Mouse (Mus musculus) G1E-ER4 (cell line): Measurements from ENCODE around the gene Slc1a2. TPM values are rescaled to one million over a fixed set of nuclear protein-coding genes. Genes with fewer than 3 reads are reported as not detected.

ENCODE experiments used
- GATA1 ChIP-seq: IDR thresholded peaks from one replicate; pipeline ENCODE4 v1.8.0; 2012; ENCODE audit warnings: low read length, inconsistent platforms
- polyA plus RNA-seq: library from polyadenylated mRNA; stranded (reverse); fragments of >175 nt; gene quantifications from 2 replicates; pipeline ENCODE4 v1.2.3, GENCODE M21; 2012

Gene Slc1a2
- polyA plus RNA-seq, 1 experiment: not detected

DNA sequence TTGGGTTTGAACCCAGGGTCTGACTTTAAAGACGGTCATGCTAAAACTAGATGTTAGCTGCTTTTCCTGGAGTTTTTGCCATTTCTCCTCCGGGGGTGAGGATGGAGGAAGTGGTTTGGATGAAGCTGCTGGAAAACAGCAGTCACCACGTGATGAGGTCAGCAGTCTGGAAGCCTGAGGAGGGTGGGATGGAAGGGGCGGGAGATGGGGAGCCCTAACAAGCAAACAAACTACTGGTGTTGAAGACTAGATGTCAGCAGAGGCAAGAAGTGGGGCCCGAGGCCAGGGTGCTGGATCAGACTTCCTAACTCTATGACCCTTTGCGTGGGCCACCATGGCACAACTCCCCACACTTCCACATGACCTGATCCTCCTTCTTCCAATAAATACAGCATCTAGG, 146.8 kb downstream of the Slc1a2 start:
- no peak for TF ChIP-seq GATA1

DNA sequence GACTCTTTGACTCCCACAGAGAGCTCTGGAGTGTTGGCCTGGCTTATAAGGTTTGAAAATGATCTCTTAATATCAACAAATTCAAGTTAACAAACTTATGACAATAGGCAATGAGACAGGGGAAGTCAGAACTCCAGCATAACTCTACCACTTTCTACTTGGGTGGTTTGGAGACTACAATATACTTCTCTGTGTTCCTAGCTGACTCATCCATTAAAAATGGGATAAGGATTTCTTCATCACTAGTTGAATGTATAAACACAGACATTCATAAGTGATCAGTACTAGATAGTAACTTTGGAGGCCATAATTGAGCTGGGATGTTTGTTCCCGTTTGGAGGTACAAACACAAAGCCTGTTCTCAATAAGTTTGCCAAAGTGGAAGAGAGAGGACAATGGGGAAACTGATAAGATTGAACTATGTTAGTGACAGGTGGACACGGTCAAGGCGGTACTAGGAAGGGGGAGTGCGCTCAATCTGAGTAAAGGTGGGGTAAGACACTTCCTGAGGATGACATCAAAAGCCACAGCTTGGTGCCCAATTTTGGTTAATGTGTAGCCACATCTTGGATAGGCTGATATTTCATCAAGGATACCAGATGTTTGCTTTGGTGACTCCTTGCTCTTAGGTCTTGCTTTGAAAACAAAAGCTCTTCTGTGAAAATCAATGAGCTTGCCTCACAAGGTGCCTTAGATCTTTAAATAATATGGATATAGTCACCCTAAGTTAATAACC, 147.5 kb downstream of the Slc1a2 start:
- no peak for TF ChIP-seq GATA1

- no peak for TF ChIP-seq GATA1
These were observed 149.2 kb downstream of the Slc1a2 start for GRCm38 (mm10) chr2:102807633-102808032.

- no peak for TF ChIP-seq GATA1
These were observed 151.0 kb downstream of the Slc1a2 start for GRCm38 (mm10) chr2:102809436-102809835.

DNA sequence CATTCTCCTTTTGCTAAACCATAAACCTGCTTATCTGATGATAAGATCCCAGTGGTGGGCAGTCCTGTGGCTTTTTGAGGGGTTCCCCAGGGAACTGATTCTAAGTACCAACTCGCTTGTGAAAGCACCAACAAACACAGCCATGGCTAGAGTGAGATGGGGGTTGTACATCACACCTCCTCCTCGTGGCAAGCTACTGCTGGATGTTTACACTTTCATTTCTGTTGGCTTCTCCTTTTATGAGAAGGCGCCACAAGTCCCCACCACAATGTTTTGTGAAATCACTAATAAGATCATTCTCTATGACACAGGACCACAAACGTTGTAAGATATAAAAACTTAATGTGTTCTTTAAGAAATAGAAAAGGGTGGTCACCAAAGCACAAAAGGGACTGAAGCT, 154.3 kb downstream of the Slc1a2 start:
- TF ChIP-seq GATA1: no peak

- no peak for TF ChIP-seq GATA1
These were observed 156.9 kb downstream of the Slc1a2 start for GRCm38 (mm10) chr2:102815289-102815809.

DNA sequence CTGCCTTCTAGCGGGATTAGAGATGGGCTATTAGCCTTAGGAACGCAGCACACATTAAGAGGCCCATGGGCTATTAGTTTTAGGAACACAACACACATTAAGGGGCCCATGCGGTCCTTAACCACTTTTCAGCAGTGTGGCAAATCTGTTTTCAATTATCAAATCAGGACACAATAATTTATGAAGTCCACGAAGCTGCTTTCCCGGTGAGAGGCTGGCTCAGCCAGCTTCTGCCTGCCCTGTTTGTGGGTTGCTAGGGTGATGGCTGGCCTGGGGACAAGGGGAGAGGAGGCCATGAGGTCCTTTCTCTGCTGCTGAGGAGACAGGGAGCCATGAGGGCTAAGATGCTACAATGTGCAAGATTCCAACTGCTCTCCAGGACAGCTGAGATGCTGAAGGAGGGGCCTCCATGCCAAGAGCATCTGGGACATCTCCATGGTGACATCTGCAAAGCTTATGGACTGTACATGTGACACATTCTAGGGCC, 161.8 kb downstream of the Slc1a2 start:
- no peak for TF ChIP-seq GATA1

DNA sequence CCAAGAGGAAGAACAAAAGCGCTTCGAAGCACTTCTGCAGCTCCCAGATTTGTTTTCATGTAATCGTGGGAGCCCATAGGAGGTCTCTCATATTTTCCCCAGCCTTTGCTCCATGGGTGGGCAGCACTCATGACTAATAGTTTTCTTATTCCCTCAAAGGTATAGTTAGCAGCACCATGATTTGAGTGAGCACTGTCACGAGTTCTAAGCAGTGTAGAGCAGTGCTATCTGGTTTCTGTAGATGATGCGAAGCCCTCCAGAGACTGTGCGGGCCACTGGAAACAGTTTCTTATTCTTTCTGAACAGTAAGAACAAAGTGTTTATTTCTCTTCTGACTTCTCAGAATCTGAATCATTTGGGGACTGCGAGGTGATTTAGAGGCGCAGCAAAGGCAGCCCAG, 162.3 kb downstream of the Slc1a2 start:
- TF ChIP-seq GATA1: no peak

DNA sequence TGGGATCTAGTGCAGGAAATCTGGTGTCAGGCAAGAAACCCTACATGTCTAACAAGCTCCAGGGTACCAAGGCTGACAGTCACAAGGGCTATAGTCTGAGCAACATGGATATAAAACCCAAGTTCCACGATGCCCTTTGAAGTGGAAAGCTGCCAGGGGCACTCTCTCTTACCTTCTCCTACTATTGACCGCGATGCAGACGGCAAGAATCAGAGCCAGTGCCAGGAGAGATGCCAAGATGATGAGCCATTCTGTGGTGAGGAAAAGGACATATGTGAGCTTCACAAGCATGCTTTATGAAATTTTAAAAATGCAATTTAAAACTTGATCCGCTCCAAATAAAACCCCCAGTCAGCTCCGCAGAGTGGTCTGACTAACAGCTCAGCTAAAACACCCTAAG, 163.6 kb downstream of the Slc1a2 start:
- TF ChIP-seq GATA1: no peak

GRCm38 (mm10) chr2:102825961-102826633, 167.6 kb downstream of the Slc1a2 start:
- no peak for TF ChIP-seq GATA1

- TF ChIP-seq GATA1: no peak
These were observed 169.4 kb downstream of the Slc1a2 start for GRCm38 (mm10) chr2:102827841-102828240.

GRCm38 (mm10) chr2:102828381-102828780, 169.9 kb downstream of the Slc1a2 start:
- TF ChIP-seq GATA1: no peak

- no peak for TF ChIP-seq GATA1
These were observed 170.7 kb downstream of the Slc1a2 start for GRCm38 (mm10) chr2:102829201-102829600.

DNA sequence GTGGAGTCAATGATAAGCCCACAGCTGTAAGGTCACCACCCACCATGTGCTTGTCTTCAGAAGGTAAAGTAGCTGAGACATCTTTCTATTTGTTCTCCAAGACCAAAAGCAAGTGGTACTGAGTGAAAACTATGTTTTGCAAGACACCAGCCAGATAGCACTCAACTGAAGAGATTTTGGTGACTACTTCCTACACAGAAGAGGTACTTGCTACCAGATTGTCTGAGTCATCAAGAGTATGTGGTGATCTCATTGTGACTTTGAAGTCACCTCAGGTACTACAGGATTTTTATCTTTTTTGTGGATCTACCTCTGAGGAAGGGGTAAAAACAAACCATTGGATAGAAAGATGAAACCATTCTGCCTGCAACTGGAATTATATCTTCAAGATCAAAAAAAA, 173.1 kb downstream of the Slc1a2 start:
- TF ChIP-seq GATA1: no peak

GRCm38 (mm10) chr2:102838179-102838578, 179.7 kb downstream of the Slc1a2 start:
- TF ChIP-seq GATA1: no peak

Other genes with a start within 250 kb of the Slc1a2 start
- gene Fjx1, start 206.2 kb upstream of the Slc1a2 start, polyA plus RNA-seq: not detected in 2 replicates
- not detected in 2 replicates for gene Pamr1, start 108.6 kb upstream of the Slc1a2 start, polyA plus RNA-seq
- gene Cd44, start 243.0 kb downstream of the Slc1a2 start, polyA plus RNA-seq: 2.4 and 6.4 TPM in 2 replicates